Mouse (Mus musculus): Measurements from ENCODE around the gene H3f3a.
A peak's percentile ranks its signal among the peaks of the same experiment; 100 is the strongest.
"Not testable (repeated sequence)": the region's sequence is repeated elsewhere in the genome, so short reads cannot be mapped to it uniquely, and the experiment has no call there.

H3f3a gene

GRCm38 (mm10) chr1:180813885-180814740, at the start of gene H3f3a:
H3f3a (minus strand) TSS chr1:180813943.
- DNase-seq, result peak; percentile 88 to 89

GRCm38 (mm10) chr1:180860030-180860429, 46.3 kb upstream of the H3f3a start:
- no peak for DNase-seq

GRCm38 (mm10) chr1:180858763-180859162, 45.0 kb upstream of the H3f3a start:
- no peak for DNase-seq

GRCm38 (mm10) chr1:180850316-180851270, 36.9 kb upstream of the H3f3a start, which contains the start of gene Sde2:
Sde2 (plus strand) TSS chr1:180851127.
- peak; percentile 100 for DNase-seq

- DNase-seq, result no peak
Measured at GRCm38 (mm10) chr1:180849701-180850301, 36.1 kb upstream of the H3f3a start.

GRCm38 (mm10) chr1:180848511-180849241, 34.9 kb upstream of the H3f3a start:
- peak; percentile 75 to 86 for DNase-seq

- DNase-seq, result peak; percentile 80 to 87
Measured at GRCm38 (mm10) chr1:180848114-180848510, 34.4 kb upstream of the H3f3a start.

GRCm38 (mm10) chr1:180841561-180842300, 28.0 kb upstream of the H3f3a start:
- no peak for DNase-seq

- no peak for DNase-seq
Measured at GRCm38 (mm10) chr1:180839201-180839910, 25.6 kb upstream of the H3f3a start.

- no peak for DNase-seq
Measured at GRCm38 (mm10) chr1:180838014-180838413, 24.3 kb upstream of the H3f3a start.

GRCm38 (mm10) chr1:180837186-180837585, 23.4 kb upstream of the H3f3a start:
- no peak for DNase-seq

GRCm38 (mm10) chr1:180836467-180836866, 22.7 kb upstream of the H3f3a start:
- not testable (repeated sequence) for DNase-seq

GRCm38 (mm10) chr1:180835273-180836015, 21.7 kb upstream of the H3f3a start:
- DNase-seq, result no peak

- no peak for DNase-seq
Measured at GRCm38 (mm10) chr1:180830588-180831346, 17.0 kb upstream of the H3f3a start.

- peak in 1 of 2 experiments; percentile 13 for DNase-seq
Measured at GRCm38 (mm10) chr1:180830175-180830574, 16.4 kb upstream of the H3f3a start.

- peak; percentile 54 to 56 for DNase-seq
Measured at GRCm38 (mm10) chr1:180829775-180830174, 16.0 kb upstream of the H3f3a start.

GRCm38 (mm10) chr1:180826634-180827033, 12.9 kb upstream of the H3f3a start:
- no peak for DNase-seq

- peak in 1 of 2 experiments; percentile 22 for DNase-seq
Measured at GRCm38 (mm10) chr1:180824721-180825120, 11.0 kb upstream of the H3f3a start.

GRCm38 (mm10) chr1:180823716-180824115, 10.0 kb upstream of the H3f3a start:
- DNase-seq, result no peak
